Mouse (Mus musculus) midbrain, embryonic 13.5 days (tissue): ENCODE data around the gene Pigx. TPM values are rescaled to one million over a fixed set of nuclear protein-coding genes. Genes with fewer than 3 reads are reported as not detected.

Experiments used
- ATAC-seq: fragments of 200-750 bp; cut with Nextera tagmentation; 2 replicates; pipeline ENCODE4 v1.8.0; 2017; ENCODE audit warnings: mild to moderate bottlenecking, moderate TSS enrichment, moderate library complexity
- H3K27ac ChIP-seq: fragments of 300-500 bp; sonication (generic); 2 replicates; pipeline ENCODE4 v1.5.1; 2015; ENCODE audit warnings: inconsistent platforms, mild to moderate bottlenecking, moderate library complexity
- H3K27me3 ChIP-seq: fragments of 300-500 bp; sonication (generic); 2 replicates; pipeline ENCODE4 v1.6.1; 2015; ENCODE audit warnings: mild to moderate bottlenecking, inconsistent platforms
- H3K36me3 ChIP-seq: fragments of 300-500 bp; sonication (generic); 2 replicates; pipeline ENCODE4 v1.6.1; 2015; ENCODE audit warnings: mild to moderate bottlenecking, inconsistent platforms
- H3K4me1 ChIP-seq: fragments of 300-500 bp; sonication (generic); replicated peaks from 2 replicates; pipeline ENCODE4 v1.6.1; 2015; ENCODE audit warnings: inconsistent platforms
- H3K4me2 ChIP-seq: fragments of 300-500 bp; sonication (generic); replicated peaks from 2 replicates; pipeline ENCODE4 v1.6.1; 2015; ENCODE audit warnings: moderate library complexity, mild to moderate bottlenecking, inconsistent platforms
- H3K4me3 ChIP-seq: fragments of 300-500 bp; sonication (generic); replicated peaks from 2 replicates; pipeline ENCODE4 v1.5.1; 2015; ENCODE audit warnings: mild to moderate bottlenecking, inconsistent platforms
- H3K9ac ChIP-seq: fragments of 300-500 bp; sonication (generic); replicated peaks from 2 replicates; pipeline ENCODE4 v1.6.1; 2015; ENCODE audit warnings: mild to moderate bottlenecking, inconsistent platforms
- H3K9me3 ChIP-seq: fragments of 300-500 bp; sonication (generic); 2 replicates; pipeline ENCODE4 v1.6.1; 2016; ENCODE audit warnings: mild to moderate bottlenecking, inconsistent platforms
- WGBS: fragments of 180-500 bp; shearing (Covaris S2); methylation state at CpG from one replicate; pipeline ENCODE4 v1.1.7; 2015; 5-methylcytosine and 5-hydroxymethylcytosine counted together
- polyA plus RNA-seq: library from polyadenylated mRNA; unstranded; fragments of >200 nt; fragmentation: Nextera tagmentation; extraction: Ambion mirVana; gene quantifications from 2 replicates; pipeline ENCODE4 v1.2.1, GENCODE M21; 2015

The Pigx gene
- 149 and 153 TPM in 2 replicates for polyA plus RNA-seq

- WGBS, result under 1% methylated on average over 34 of the region's 34 CpGs
- peak within 1 kb of the TSS; percentile 81 for H3K4me3 ChIP-seq
- no peaks in the 10 kb centered on the region for H3K9me3 ChIP-seq
- peak within 1 kb of the TSS; percentile 85 for H3K27ac ChIP-seq
- peaks cover 33% of the 10 kb centered on the region for H3K36me3 ChIP-seq
- ATAC-seq, result peak; percentile 98
- H3K27me3 ChIP-seq, result no peaks in the 10 kb centered on the region
- H3K9ac ChIP-seq, result peak within 1 kb of the TSS; percentile 90
- H3K4me1 ChIP-seq, result peaks cover 20% of the 10 kb centered on the region
- peak within 1 kb of the TSS; percentile 71 for H3K4me2 ChIP-seq
Observed at GRCm38 (mm10) chr16:32099638-32100150, at the start of gene Pigx, which contains the start of gene Cep19. TSS of gene Pigx (minus strand) at chr16:32099740. TSS of gene Cep19 (plus strand) at chr16:32099800.

GRCm38 (mm10) chr16:32147589-32148207 is 48.2 kb upstream of the Pigx start:
- Histone ChIP-seq H3K9me3 (no peaks in the 10 kb centered on the region), H3K27me3 (no peaks in the 10 kb centered on the region), H3K4me3 (no peak overlapping the region), H3K4me2 (peak overlapping the region; percentile 30), H3K9ac (no peak overlapping the region), H3K36me3 (peaks cover 9% of the 10 kb centered on the region; the same call in 1 of the 2 replicates), H3K27ac (no peak overlapping the region), H3K4me1 (no peaks in the 10 kb centered on the region)
- ATAC-seq, result peak; percentile 60; the same call in 1 of the 2 replicates
- 52% methylated on average over 11 of the region's 13 CpGs for WGBS

- Histone ChIP-seq H3K9me3 (no peaks in the 10 kb centered on the region), H3K27ac (no peak overlapping the region), H3K9ac (no peak overlapping the region), H3K4me1 (no peaks in the 10 kb centered on the region), H3K4me3 (no peak overlapping the region), H3K36me3 (peaks cover 9% of the 10 kb centered on the region; the same call in 1 of the 2 replicates), H3K27me3 (no peaks in the 10 kb centered on the region), H3K4me2 (no peak overlapping the region)
- WGBS, result 92% methylated on average over 17 of the region's 17 CpGs
- no peak for ATAC-seq
Observed at GRCm38 (mm10) chr16:32144592-32144991, 45.1 kb upstream of the Pigx start.

GRCm38 (mm10) chr16:32143766-32144165 is 44.2 kb upstream of the Pigx start:
- H3K4me3 ChIP-seq, result no peak overlapping the region
- H3K9ac ChIP-seq, result no peak overlapping the region
- 96% methylated on average over 15 of the region's 15 CpGs for WGBS
- no peaks in the 10 kb centered on the region for H3K27me3 ChIP-seq
- peaks cover 9% of the 10 kb centered on the region; the same call in 1 of the 2 replicates for H3K36me3 ChIP-seq
- H3K27ac ChIP-seq, result no peak overlapping the region
- no peak overlapping the region for H3K4me2 ChIP-seq
- ATAC-seq, result no peak
- no peaks in the 10 kb centered on the region for H3K9me3 ChIP-seq
- no peaks in the 10 kb centered on the region for H3K4me1 ChIP-seq

- WGBS, result 96% methylated on average over 1 of the region's 1 CpGs
- H3K4me2 ChIP-seq, result no peak overlapping the region
- H3K9ac ChIP-seq, result no peak overlapping the region
- H3K9me3 ChIP-seq, result no peaks in the 10 kb centered on the region
- no peaks in the 10 kb centered on the region for H3K4me1 ChIP-seq
- no peak for ATAC-seq
- no peak overlapping the region for H3K27ac ChIP-seq
- H3K36me3 ChIP-seq, result peaks cover 7% of the 10 kb centered on the region; the same call in 1 of the 2 replicates
- no peak overlapping the region for H3K4me3 ChIP-seq
- H3K27me3 ChIP-seq, result no peaks in the 10 kb centered on the region
Observed at GRCm38 (mm10) chr16:32138954-32139353, 39.4 kb upstream of the Pigx start.

- no peak overlapping the region for H3K9ac ChIP-seq
- no peaks in the 10 kb centered on the region for H3K9me3 ChIP-seq
- no peak overlapping the region for H3K4me2 ChIP-seq
- H3K36me3 ChIP-seq, result no peaks in the 10 kb centered on the region
- no peak overlapping the region for H3K27ac ChIP-seq
- no peak for ATAC-seq
- WGBS, result 79% methylated on average over 7 of the region's 7 CpGs
- no peaks in the 10 kb centered on the region for H3K27me3 ChIP-seq
- no peaks in the 10 kb centered on the region for H3K4me1 ChIP-seq
- no peak overlapping the region for H3K4me3 ChIP-seq
Observed at GRCm38 (mm10) chr16:32135842-32136357, 36.4 kb upstream of the Pigx start.

- Histone ChIP-seq H3K9ac (no peak overlapping the region), H3K36me3 (no peaks in the 10 kb centered on the region), H3K4me2 (no peak overlapping the region), H3K4me1 (no peaks in the 10 kb centered on the region), H3K27ac (no peak overlapping the region), H3K4me3 (no peak overlapping the region), H3K27me3 (no peaks in the 10 kb centered on the region), H3K9me3 (no peaks in the 10 kb centered on the region)
- WGBS, result 95% methylated on average over 3 of the region's 3 CpGs
- ATAC-seq, result no peak
Observed at GRCm38 (mm10) chr16:32133148-32133547, 33.6 kb upstream of the Pigx start.

GRCm38 (mm10) chr16:32130190-32130826 is 30.8 kb upstream of the Pigx start:
- WGBS, result 79% methylated on average over 16 of the region's 16 CpGs

GRCm38 (mm10) chr16:32129449-32130189 is 30.1 kb upstream of the Pigx start:
- Histone ChIP-seq H3K27ac (no peak overlapping the region), H3K4me3 (no peak overlapping the region)
- ATAC-seq, result no peak

More at GRCm38 (mm10) chr16:32130190-32130826, 30.8 kb upstream of the Pigx start:
- Histone ChIP-seq H3K4me1 (no peaks in the 10 kb centered on the region), H3K4me2 (no peak overlapping the region), H3K4me3 (no peak overlapping the region), H3K36me3 (no peaks in the 10 kb centered on the region), H3K9me3 (no peaks in the 10 kb centered on the region), H3K9ac (no peak overlapping the region), H3K27me3 (no peaks in the 10 kb centered on the region), H3K27ac (no peak overlapping the region)
- ATAC-seq, result no peak

GRCm38 (mm10) chr16:32127046-32127445 is 27.5 kb upstream of the Pigx start:
- Histone ChIP-seq H3K9me3 (no peaks in the 10 kb centered on the region), H3K9ac (no peak overlapping the region), H3K27ac (no peak overlapping the region), H3K36me3 (no peaks in the 10 kb centered on the region), H3K27me3 (no peaks in the 10 kb centered on the region), H3K4me1 (no peaks in the 10 kb centered on the region), H3K4me3 (no peak overlapping the region), H3K4me2 (no peak overlapping the region)
- ATAC-seq, result no peak
- WGBS, result 92% methylated on average over 4 of the region's 4 CpGs

More at GRCm38 (mm10) chr16:32129449-32130189, 30.1 kb upstream of the Pigx start:
- Histone ChIP-seq H3K36me3 (no peaks in the 10 kb centered on the region), H3K9me3 (no peaks in the 10 kb centered on the region), H3K27me3 (no peaks in the 10 kb centered on the region), H3K4me2 (no peak overlapping the region), H3K9ac (no peak overlapping the region), H3K4me1 (no peaks in the 10 kb centered on the region)
- 83% methylated on average over 20 of the region's 20 CpGs for WGBS

GRCm38 (mm10) chr16:32125364-32125763 is 25.8 kb upstream of the Pigx start:
- WGBS, result 91% methylated on average over 3 of the region's 3 CpGs
- no peaks in the 10 kb centered on the region for H3K27me3 ChIP-seq
- no peak overlapping the region for H3K4me3 ChIP-seq
- H3K27ac ChIP-seq, result no peak overlapping the region
- no peak overlapping the region for H3K9ac ChIP-seq
- no peaks in the 10 kb centered on the region for H3K36me3 ChIP-seq
- no peak overlapping the region for H3K4me2 ChIP-seq
- no peaks in the 10 kb centered on the region for H3K4me1 ChIP-seq
- ATAC-seq, result no peak
- H3K9me3 ChIP-seq, result no peaks in the 10 kb centered on the region
